Mouse (Mus musculus) liver, adult 2 months (tissue): ENCODE measurements at regions not wholly inside any gene's neighbourhood (a gene's known extent, or its start where the extent isn't known, plus 50 kb on each side); places are given as distances from the start of the nearest gene placed in this dataset.

Experiments
- CTCF ChIP-seq: fragments of 200-500 bp; IDR thresholded peaks from 2 replicates; pipeline ENCODE4 v1.5.1; 2011; ENCODE audit warnings: low read depth, low read length, control low read depth
- POLR2A ChIP-seq: fragments of 200-500 bp; IDR thresholded peaks from 2 replicates; pipeline ENCODE4 v1.6.1; 2011; ENCODE audit warnings: low read length, control low read depth; ENCODE audit not compliant: insufficient read depth; ENCODE audit errors: extremely low read depth

DNA sequence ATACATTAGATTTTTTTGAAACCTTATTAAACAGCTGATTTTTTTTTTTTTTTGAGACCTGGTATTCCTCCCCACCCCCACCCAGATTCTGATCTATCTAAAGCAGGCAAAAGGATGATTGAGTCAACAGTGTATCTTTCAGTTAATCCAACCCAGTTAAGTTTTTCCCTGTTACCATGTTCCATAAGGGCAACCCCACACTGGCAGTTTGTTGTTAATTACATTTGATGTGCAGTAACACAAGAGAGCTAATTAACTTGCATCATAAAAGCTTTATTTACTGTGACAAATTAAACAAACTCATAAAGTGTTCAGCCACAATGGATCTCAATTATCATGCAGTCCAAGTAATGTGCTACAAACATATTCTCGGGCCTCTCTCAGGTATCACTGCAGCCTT lies 346.8 kb upstream of the Prkd1 start:
- TF ChIP-seq POLR2A (no peak), CTCF (no peak)
